Mouse (Mus musculus): ENCODE data around the gene Atf7. TPM values are rescaled to one million over a fixed set of nuclear protein-coding genes. Genes with fewer than 3 reads are reported as not detected.
"Not testable (repeated sequence)": the region's sequence is repeated elsewhere in the genome, so short reads cannot be mapped to it uniquely, and the experiment has no call there.

Gene Atf7
- total RNA-seq, 2 experiments from 2014 or later: 45.9 to 56.2 TPM

DNA sequence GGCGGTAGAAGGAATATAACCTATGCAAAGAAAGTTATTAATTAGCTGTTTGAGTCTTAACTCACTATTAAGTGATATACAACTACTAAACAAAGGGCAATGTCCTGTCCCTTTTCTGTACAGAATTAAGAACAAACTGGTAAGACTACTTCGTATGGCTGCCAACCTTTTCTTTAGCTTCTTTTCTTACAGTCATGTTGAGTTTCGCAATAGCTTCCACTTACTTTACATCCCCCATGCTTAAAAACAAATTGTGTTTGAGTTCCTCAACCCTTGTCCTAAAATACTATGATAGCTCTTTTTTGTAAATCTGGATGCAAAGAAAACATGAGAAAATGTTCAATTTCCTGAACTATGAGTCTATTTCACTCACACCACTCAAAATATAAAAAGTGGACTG is 2.1 kb downstream of the Atf7 start:
- no peak for DNase-seq (ENCODE audit: low spot score)
- intact Hi-C loops (cut with DNase I): loop anchor here (5.0 kb wide), 2 partner anchors 34 to 61 kb away; no protein-coding TSS in a partner anchor

DNA sequence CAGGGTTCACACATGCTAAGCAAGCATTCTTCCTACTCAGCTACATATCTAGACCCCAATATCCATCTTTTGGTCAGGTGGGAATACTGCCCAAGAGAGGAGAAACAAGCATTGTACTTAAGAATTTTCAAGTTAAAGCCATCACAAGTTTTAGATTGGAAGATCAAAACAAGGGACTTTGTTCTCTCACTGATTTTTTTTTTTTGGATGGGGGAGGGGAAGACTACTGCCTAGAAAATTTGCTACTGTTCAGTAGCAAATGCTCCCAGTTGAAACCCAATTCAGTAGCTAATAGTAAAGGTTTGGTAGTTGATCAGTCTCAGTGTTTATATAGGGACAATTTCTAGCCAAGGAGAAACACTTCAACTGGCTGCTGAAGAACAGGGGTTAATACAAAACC is 2.7 kb downstream of the Atf7 start:
- DNase-seq (ENCODE audit: low spot score): no peak
- intact Hi-C loops (cut with DNase I): loop anchor here (5.0 kb wide), 2 partner anchors 35 to 60 kb away; no protein-coding TSS in a partner anchor

DNA sequence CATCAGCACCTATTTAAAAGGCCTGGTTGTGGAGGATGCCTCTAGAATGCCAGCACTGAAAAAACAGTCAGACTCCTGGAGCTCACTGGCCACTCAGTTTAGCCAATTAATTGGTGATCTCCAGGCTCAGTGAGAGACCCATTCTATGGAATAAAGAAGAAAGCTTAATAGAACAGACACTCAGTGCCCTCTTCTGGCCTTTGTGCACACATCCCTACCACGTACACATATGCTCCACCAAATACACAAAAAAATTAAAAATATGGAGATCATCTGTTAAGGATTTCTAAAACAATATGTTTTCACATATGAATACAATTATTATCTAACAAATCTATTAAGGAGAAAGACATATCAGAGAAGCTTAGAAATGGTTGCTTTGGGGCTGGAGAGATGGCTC is 4.5 kb downstream of the Atf7 start:
- intact Hi-C loops (cut with DNase I): loop anchor here (5.0 kb wide), 2 partner anchors 37 to 58 kb away; no protein-coding TSS in a partner anchor
- no peak for DNase-seq (ENCODE audit: low spot score)

DNA sequence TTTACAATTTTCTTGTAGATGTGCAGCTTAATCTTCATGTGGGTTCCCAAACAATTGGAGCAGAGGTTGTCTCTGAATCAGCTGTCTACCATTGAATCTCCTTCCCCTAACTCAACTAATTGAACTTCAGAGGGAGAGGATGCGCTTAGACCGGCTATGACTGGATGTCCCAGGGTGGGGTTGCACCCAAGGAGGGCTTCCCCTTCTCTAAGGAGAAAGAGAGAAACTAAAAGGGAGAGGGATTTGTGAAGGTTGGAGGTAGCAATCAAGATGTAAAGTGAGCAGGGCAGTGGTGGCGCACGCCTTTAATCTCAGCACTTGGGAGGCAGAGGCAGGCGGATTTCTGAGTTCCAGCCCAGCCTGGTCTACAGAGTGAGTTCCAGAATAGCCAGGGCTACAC is 5.8 kb downstream of the Atf7 start:
- intact Hi-C loops (cut with DNase I): no loop called here
- no peak for DNase-seq (ENCODE audit: low spot score)

DNA sequence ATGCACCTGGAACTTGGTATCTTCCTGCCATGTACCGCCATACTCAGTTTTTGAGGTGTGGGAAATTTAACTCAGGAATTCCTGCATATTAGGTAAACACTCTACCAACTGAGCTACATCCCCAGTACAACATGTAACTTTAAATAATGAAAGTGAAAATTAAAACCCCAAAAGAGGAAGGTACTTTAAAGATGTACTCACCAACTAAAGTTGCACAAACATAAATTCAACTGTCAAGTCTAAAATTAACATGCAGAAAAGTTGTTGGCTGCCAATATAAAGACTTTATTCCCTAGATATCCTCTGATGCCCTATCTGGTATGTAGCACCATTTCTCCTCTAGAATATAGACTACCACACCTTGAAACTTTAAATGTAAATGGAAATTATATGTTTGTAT is 7.6 kb downstream of the Atf7 start:
- intact Hi-C loops (cut with DNase I): no loop called here
- DNase-seq (ENCODE audit: low spot score): no peak

DNA sequence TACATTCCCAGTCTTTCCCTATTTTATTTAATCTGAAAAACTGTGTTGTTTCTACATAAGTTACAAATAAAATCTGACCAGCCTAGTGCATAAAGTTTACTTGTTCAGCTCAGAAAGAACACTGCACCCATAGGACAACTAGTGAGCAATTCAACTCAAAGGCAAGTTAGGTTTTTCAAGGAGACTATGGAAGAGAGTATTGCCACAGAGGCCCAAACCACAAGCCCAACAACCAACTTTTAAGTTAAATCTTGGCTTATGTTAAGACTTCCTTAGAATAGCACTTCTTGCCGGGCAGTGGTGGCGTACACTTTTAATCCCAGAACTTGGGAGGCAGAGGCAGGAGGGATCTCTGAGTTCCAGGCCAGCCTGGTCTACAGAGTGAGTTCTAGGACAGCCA is 9.1 kb downstream of the Atf7 start:
- DNase-seq (ENCODE audit: low spot score): no peak
- intact Hi-C loops (cut with DNase I): no loop called here

DNA sequence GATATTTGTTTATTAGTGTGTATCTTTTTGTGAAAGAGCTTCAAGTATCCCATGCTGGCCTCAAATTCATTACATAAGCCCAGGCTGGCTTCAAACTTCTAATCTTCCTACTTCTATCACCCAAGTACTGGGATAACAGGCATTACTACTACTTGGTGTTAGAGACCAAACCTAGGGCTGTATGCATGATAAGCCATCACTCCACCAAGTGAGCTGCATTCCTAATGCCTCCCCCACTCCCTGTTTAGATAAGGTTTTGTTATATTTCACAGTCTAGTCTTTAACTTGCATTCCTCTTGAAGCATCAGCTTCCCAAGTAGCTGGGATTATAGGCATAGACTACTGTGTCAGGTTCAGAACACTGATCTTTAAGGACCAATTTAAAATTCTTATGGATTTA is 11.0 kb downstream of the Atf7 start:
- no peak for DNase-seq (ENCODE audit: low spot score)
- intact Hi-C loops (cut with DNase I): no loop called here

DNA sequence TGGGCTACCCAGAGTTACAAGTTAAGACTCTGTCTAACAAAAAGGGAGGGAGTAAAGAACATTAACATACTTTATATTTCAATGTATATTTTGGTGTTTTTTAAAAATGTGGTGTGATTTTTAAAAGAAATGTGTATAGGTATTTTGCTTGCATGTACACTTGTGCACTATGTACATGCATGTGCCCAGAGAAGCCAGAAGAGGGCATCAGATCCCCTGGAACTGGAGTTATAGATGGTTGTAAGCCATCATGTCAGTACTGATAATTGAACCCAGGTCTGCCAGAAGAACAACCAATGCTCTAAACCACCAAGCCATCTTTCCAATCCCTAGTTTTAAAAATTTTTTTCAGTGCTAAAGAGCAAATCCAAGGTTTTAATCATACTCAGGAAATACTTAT is 12.3 kb downstream of the Atf7 start:
- DNase-seq (ENCODE audit: low spot score): no peak
- intact Hi-C loops (cut with DNase I): no loop called here

DNA sequence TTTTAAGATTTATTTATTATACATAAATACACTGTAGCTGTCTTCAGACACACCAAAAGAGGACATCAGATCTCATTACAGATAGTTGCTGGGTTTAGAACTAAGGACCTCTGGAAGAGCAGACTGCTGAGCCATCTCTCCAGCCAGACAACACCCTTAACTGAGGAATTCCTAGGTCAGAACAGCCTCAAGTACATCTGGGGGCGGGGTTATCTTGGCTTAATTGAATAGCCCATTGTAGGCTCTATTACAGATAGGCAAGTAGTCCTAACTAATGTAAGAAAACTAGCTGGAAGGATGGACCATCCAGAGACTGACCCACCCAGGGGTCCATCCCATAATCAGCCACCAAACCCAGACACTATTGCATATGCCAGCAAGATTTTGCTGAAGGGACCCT is 16.7 kb downstream of the Atf7 start:
- intact Hi-C loops (cut with DNase I); DNase-seq (ENCODE audit: low spot score): not testable (repeated sequence)

DNA sequence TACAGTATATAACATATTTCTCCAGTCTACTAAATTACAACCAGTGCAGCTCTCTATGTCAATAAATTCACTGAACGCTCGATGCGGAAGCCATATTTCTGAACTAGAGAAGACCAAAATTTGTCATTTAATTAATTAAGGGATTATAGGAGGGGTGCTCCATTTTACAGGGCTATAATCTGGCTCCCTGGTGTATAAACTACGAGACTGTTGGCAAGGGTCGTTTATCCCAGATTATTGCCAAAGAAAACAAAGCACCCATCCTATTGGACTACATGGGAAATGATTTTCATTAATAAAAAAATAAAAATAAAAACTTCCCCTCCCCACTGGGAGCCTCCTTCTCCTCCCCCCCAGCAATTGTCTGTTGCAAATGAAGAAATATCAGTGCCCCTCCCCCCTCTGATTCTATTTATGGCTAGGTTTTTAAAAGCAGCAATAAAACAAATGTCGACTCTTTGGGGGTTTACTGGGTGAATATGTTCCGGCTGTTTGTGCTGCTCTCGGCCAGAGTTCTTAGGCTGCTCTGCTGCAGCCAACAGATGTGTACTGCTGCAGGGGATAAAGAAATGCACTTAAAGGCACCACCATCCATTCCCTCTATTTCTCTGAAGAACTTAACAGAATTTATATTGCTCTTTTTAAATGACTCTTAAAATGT is 31.1 kb downstream of the Atf7 start:
- DNase-seq (ENCODE audit: low spot score): no peak
- intact Hi-C loops (cut with DNase I): loop anchor here (5.0 kb wide), 1 partner anchor 73 kb away; no protein-coding TSS in a partner anchor

DNA sequence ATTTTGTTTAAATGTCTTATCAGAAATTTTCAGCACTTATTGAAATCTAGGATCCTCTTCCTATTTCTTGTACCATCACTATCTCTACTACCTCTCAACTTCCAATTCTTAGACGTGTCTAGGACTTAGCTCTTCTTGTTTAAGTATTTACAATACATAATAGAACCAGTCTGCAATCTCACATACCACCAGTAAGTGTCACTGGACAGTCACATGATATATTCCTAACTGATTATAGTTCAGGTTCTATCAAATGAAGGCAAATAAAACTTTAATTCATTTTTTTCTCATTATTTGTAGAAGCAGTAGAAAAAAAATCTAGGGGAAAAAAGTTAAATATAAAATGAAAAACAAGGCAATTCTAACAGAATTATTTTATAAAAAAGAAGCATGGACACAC is 32.6 kb downstream of the Atf7 start:
- DNase-seq (ENCODE audit: low spot score): no peak
- intact Hi-C loops (cut with DNase I): loop anchor here (5.0 kb wide), 1 partner anchor 75 kb away; no protein-coding TSS in a partner anchor

DNA sequence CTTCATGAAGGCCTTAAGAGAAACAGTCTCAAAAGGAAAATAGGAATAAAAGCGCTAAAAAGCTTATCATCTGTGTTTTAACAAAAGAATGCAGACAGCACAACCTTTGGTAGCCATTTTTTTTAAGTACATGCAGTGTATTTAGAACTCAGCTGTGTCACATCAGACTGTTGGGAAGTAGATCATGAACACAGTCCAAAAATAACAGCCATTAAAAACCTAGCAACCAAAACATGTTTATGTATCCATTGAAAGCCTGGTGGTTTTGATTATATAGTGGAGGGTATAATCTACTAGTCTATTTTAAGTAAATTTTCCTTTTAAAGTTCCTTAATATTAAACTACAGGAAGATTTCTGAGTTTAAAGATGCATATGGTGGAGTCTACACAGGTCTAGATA is 34.7 kb downstream of the Atf7 start:
- intact Hi-C loops (cut with DNase I): loop anchor here (5.0 kb wide), 1 partner anchor 77 kb away; no protein-coding TSS in a partner anchor
- no peak for DNase-seq (ENCODE audit: low spot score)

DNA sequence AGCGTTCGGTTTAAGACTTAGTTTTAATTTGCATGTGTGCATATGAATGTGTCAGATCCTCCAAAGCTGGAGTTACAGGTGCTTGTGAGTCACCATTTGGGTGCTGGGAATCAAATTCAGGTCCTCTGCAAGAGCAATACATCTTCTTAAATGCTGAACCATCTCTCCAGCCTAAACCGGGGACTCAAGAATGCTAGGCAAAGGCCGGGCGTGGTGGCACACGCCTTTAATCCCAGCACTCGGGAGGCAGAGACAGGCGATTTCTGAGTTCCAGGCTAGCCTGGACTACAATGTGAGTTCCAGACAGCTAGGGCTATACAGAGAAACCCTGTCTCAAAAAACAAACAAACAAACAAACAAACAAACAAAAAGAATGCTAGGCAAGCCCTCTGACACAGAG is 35.4 kb downstream of the Atf7 start:
- intact Hi-C loops (cut with DNase I): loop anchor here (5.0 kb wide), 1 partner anchor 77 kb away; no protein-coding TSS in a partner anchor
- DNase-seq (ENCODE audit: low spot score): no peak

DNA sequence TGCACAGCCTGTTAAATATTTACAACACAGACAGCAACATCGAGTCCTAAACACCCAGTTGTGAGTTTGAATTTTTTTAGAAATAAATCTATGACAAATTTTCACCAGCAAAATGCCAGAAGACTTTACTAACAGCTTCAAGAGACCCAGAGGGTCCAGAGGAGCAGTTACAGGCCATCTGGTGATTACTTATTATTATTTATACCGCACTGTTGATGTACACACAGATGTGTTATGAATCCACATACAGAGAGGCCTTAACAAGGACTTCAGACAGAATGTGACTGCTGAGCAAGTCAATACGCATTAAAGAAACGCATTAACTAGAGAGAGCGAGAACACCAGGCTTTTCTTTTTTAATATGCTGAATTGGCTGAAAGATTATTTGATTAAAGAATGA is 39.8 kb downstream of the Atf7 start:
- intact Hi-C loops (cut with DNase I): no loop called here

DNA sequence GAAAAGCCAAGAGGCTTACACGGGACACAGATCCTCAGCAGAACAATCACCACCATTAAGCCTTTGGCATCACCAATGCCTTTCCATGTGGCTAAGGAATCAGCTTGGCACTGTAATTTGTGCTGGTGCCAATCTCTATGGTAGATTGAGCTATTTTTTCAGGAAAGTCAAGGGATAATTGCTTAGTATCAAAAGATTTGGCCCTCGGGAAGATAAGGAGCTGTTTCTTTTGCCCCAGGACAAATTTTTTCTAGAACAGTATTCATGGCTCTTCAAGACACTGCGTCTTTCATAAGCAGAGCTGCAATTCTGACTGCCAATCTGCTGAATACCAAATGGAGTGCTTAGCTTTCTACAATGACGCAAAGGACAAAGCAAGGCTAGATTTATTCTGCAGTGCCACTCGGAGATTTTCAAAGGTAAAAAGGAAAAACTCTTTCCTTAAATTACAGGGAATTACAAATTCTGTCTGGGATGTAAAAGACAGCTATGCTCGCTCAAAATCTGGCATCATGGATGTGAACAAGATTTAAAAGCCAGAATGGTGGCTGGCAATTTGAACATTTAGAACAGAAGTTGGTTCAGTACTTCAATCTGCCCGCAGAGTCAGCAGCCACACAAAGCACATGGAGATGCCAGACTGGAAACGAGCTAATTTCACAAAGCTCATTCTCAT is 41.4 kb downstream of the Atf7 start:
- intact Hi-C loops (cut with DNase I): no loop called here
- no peak for DNase-seq (ENCODE audit: low spot score)

More for the DNA sequence above, 39.8 kb downstream of the Atf7 start:
- no peak for DNase-seq (ENCODE audit: low spot score)

DNA sequence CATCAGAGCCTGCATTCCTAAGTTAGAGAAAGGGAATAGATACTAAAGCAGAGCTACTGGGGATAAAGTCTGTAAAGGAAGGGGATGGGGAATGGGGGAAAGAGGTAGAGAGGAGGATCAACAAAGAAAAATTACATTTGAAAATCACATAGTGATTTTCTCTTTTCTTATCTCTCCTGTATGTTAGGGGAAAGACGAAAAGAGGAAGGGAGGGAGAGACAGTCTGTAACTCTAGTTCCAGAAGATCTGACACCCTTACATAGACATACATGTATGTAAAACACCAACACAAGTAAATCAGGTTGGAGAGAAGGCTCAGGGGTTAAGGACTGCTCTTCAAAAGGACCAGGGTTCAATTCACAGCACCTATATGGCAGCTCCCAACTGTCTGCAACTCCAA is 44.1 kb downstream of the Atf7 start:
- intact Hi-C loops (cut with DNase I): no loop called here
- no peak for DNase-seq (ENCODE audit: low spot score)

DNA sequence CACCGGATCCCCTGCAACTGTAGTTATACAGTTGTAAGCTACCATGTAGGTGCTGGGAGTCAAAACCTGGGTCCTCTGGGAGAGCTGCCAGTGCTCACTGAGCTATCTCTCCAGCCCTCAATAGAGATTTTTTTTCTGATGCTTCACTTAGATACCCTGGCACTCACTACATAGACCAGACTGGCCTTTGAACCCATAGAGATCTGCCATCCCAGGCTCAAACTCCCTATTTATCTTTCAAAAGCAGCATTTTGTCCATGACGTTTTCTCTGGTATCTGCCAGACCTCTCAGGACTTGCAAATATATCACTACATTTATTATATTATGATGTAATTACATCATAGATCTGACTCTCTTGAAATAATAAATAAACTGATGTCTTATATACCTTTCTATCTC is 46.9 kb downstream of the Atf7 start:
- intact Hi-C loops (cut with DNase I): no loop called here
- no peak for DNase-seq (ENCODE audit: low spot score)

DNA sequence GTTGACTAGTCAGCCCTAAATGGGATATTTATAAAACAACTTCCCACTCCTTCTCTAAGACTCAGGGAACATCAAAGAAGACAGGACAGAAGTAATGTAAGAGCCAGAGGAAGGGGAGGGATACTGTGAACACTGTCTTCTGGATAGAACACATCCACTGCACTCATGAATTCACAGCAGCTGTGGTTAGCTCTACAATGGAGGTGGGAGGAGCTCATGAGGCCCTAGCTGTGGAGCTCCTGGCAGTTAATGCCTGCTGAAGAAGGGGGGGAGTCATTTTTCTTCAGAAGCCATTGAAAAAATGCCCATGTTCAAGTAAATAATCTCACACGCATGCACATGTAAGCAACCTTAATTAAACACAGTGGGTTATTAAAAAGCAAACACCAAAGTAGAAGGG is 48.3 kb downstream of the Atf7 start:
- intact Hi-C loops (cut with DNase I): no loop called here
- DNase-seq (ENCODE audit: low spot score): no peak

DNA sequence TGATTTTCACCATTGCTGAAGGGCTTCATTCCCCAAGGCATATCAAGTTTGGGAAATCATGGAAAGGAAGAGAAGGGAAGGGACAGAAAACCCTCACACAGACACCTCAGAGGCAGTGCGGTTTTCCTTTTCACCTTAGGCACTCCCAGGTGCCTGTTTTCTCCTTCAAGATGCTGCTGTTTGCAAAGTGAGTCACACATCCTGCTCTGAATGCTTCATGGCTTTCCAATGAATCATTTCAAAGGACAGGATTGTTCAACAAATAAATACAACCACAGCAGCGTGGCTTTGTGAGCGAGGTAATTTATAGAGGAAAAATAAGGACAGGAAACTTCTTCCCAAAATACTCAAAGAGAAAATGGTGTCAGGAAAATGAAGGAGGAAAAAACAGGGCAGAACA is 53.2 kb downstream of the Atf7 start:
- intact Hi-C loops (cut with DNase I): no loop called here
- no peak for DNase-seq (ENCODE audit: low spot score)

DNA sequence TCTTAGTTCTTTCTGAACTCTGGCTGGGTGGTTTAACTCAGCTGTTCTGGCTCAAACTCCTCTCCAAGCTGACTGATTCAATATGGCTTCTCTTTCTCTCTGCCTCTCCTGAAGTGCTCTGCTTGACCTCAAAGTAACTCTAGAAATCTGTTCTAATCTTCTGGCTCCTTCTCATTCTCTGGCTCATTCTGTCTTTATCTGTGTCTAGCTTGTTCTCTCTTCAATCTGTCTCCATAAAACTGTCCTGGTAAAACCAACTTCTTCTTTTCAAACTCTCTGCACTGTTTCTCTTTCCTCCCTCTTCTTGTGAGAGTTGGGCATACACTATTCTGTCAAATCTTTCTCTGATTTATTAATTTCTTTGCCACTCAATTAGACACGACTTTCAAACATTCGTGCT is 57.4 kb downstream of the Atf7 start:
- DNase-seq (ENCODE audit: low spot score): no peak
- intact Hi-C loops (cut with DNase I): no loop called here

DNA sequence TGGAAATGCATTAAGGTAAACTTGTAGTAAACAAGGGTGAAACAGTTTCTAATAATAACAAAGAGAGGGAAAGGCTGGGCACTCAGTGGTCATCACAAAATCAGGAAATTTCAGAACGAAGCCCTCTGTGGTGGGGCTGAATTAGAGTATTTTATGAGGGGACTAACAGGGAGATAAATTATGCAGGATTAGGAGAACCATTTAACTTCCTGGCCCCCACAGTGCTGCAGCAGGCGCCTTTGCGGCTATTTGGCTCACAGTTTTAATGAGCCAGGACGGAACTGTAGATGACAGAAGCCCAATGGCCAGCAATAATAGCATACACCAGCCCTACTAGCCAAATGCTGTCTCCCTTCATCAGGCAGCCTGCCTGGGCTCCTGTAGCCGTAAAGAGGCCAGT is 61.6 kb downstream of the Atf7 start:
- no peak for DNase-seq (ENCODE audit: low spot score)
- intact Hi-C loops (cut with DNase I): loop anchor here (5.0 kb wide), 1 partner anchor 59 kb away; no protein-coding TSS in a partner anchor
